Mouse (Mus musculus): Measurements from ENCODE around the gene Stk24. TPM values are rescaled to one million over a fixed set of nuclear protein-coding genes. Genes with fewer than 3 reads are reported as not detected.
"Not testable (repeated sequence)": the region's sequence is repeated elsewhere in the genome, so short reads cannot be mapped to it uniquely, and the experiment has no call there.

The Stk24 gene
- 54.1 and 57.7 TPM in 2 replicates for polyA plus RNA-seq (2015; fragmentation: Nextera tagmentation; extraction: Ambion mirVana)

DNA sequence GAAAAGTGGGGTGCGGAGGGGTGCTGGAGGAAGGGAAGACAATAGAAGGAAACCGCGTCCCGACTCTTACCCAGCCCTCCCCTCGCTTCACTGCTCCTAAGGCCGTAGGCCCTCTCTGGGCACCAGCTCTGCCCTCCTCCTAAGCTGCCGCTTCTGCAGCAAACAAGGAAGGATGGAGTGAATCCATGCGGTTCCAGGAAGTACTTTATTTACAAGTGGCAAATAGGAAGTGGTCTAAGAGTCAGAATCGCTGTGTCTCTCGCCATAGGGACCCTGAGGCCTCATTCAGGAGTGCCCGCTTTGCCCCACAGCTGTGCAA is at the start of gene Stk24:
Gene Stk24, minus strand, starts transcription at position 185 of the 319 bp plus-strand sequence.
- no peak for DNase-seq (ENCODE audit: low spot score)

DNA sequence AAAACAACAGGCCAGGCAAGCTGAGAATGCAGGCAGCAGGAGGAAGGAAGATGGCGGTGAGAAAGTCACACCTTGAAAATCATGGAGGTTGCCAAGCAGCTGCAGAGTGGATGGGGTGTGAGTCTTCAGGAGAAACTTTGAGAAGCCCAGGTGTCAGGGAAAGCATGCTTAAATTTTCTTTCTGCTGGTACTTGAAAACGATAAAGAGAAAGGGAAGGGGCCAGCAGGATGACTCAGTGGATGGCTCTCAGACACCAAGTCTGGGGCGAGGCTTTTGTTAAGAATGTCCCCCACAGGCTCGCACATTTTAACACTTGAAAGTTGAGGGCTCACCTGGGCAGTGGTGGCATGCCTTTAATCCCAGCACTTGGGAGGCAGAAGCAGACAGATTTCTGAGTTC is 48.3 kb upstream of the Stk24 start:
- no peak for DNase-seq (ENCODE audit: low spot score)

DNA sequence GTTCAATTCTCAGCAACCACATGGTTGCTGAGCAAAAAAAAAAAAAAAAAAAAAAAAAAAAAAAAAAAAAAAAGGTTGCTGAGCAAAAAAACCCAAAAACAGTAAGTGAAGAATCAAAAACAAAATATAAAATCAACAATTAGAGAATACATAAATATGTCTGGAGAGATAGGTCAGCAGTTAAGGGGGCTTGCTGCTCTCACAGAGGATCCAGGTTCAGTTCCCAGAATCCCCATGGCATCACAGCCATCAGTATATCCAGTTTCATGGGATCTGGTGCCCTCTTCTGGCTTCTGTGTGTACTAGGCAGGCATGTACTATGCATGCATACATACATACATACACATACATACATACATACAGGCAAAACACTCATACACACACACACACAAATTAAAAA is 46.9 kb upstream of the Stk24 start:
- DNase-seq (ENCODE audit: low spot score), result peak; percentile 40

DNA sequence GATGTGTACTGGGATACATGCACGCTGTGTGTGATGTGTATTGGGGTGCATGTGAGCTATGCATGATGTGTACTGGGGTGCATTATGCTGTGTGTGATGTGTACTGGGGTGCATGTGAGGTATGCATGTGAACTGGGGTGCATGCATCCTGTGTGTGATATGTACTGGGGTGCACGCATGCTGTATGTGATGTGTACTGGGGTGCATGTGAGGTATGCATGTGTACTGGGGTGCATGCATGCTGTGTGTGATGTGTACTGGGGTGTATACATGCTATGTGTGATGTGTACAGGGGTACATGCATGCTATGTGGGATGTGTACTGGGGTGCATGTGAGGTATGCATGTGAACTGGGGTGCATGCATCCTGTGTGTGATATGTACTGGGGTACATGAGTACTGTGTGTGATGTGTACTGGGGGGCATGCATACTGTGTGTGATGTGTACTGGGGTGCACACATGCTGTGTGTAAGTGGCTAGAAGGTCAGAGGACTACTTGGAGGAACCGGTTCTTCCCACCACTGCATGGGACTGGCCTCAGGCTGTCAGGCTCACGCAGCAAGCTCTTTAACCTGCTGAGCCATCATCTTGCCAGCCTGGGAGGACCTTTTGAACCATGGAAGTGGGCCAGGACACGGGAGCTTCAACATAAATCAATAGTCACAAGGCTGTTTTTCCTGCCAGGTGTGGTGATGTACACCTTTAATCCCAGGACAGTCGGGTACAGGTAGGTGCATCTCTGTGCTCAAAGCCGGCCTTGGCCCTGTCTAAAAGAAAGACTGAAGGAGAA is 45.4 kb upstream of the Stk24 start:
- DNase-seq (ENCODE audit: low spot score), result no peak

DNA sequence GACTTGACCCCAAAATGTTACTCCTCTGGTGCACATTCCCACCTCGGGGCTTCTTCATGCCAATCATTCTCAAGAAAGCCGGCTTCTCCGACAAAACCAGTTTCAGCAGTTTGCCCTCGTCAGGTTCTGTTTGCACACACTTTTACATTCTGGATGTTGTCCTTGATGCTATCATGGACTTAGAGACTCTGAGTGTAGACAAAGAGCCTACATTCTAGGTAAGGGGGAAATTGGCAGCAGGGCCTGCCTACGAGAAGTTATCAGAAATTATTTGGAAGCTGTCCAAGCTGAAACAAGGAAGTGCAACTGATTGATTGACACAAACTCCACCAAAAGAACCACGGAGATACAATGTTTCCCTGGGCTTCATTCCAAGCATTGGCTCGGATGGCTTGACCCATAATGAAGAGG is 43.5 kb upstream of the Stk24 start:
- DNase-seq (ENCODE audit: low spot score), result no peak

DNA sequence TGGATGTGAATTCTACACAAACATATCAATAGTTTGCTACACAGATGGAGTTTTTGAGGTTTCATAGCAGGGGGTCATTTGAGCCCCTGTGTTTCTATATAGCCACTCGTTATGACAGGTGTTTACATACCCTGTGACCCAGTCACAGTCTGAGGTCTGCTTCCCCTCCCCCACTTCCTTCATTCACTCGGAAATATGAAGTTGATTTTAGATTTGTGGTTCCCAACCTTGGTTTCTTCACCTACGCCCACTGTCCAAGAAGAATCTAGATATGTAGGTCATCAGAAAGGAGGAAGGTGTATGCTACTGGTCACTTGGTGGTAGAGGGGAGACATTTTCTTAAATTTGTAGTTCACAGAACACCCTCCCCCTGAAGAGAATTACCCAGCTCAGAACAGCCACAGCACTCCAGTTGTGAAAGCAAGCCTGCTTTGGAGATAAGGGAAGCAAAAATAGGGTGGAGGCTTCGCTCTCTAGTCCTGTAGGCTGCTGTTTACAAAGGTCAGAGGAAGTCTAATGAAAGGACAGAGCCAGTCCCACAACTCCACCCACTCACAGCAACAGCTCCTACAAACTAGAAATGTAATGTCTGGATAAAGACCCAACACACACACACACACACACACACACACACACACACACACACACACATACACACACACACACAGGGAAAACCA is 43.0 kb upstream of the Stk24 start:
- DNase-seq (ENCODE audit: low spot score), result peak; percentile 31

DNA sequence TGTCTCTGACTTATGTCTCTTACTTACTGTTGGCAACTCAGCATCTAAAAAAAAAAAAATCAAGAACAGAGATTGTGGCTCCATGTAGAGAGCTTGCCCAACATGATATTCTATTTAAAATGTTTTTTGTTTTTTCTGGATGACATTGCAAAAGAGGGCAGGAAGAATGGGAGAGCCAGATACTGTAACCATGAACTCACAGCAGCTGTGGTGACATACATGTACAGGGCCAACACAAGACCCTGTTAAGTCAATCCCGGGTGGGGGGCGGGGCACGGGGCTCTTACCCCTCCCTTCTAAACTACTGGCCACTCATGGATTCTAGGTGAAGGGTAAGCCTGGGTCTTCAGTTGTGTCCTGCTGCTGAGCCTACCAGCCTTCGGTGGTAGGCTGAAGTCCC is 42.2 kb upstream of the Stk24 start:
- no peak for DNase-seq (ENCODE audit: low spot score)

DNA sequence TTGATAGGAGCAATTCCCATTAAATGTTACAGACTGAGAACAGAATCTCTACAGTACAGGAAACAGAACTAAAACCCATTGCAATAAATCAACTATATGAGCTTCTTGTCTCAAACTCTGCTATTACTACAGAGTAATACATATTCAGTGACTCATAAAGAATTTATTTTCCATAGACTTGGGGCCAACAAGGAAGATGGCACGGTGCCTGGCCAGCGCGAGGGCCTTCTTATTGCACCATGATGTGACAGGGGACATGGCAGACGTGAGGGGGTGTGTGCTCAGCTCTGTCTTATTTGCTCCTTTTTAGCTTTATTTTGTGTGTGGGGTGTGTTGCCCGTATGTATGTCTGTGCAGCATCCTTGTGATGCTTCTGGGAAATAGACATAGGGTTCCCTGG is 37.8 kb upstream of the Stk24 start:
- DNase-seq (ENCODE audit: low spot score), result no peak

DNA sequence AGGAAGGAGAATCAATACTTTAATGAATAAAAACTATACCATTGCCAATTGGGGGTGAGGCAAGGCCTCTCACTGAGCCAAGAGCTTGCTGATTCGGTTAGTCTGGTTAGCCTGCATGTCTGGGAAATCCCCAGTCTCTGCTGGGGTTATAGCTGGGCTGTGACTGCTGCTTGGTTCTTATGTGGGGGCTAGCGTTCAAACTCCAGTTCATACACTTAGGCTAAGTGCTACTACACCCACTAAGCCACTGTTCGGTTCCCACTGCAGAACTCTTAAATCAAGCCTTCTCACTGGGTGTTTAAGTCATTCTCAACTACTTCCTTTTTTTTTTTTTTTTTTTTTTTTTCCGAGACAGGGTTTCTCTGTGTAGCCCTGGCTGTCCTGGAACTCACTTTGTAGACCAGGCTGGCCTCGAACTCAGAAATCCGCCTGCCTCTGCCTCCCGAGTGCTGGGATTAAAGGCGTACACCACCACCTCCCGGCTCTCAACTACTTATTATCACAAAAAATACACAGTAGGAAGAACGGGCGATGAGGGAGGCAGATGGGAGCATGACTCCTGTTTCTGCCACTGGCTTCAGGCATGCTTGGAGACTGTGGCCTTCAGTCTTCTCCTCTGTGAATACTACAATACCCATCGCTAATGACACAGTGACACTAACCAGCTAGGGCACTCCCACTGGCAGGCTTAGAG is 37.0 kb upstream of the Stk24 start:
- no peak for DNase-seq (ENCODE audit: low spot score)

DNA sequence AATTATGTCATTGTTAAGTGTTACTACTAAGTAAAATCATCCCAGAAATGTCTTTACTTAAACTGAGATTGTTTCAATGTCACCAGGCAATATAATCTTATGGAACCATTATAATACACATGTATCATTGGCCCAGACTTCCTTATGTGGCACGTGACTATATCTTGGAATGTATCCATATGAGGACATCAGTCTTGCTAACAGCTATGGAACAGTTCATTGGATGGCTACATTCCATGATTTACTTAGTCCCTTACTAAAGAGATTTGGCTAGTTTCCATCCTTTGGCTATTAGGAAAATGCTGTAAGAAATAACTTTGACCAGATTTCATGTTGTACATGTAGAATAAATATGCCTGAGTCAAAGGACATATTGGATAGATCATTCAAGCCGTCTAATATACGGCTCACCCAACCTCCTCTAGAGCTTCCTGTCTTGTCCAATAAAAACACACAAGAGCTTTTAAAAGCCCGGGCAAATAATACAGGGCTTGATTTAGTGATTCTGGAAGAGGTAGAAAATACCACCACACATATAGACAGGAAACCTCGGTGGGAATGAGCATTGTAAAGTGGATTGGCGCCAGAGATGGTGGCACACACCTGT is 34.9 kb upstream of the Stk24 start:
- no peak for DNase-seq (ENCODE audit: low spot score)

DNA sequence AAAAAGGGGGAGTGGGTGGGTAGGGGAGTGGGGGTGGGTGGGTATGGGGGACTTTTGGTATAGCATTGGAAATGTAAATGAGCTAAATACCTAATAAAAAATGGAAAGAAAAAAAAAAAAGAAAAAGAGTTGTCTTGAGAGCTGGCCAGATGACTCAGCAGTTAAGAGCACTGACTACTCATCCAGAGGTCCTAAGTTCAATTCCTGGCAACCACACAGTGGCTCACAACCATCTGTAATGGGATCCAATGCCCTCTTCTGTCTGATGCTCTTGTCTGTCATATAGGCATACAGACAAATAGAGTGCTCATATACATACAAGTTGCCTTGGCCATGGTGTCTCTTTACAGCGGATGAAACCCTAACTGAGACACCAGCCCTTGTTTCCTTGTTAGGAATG is 33.9 kb upstream of the Stk24 start:
- DNase-seq (ENCODE audit: low spot score), result not testable (repeated sequence)

DNA sequence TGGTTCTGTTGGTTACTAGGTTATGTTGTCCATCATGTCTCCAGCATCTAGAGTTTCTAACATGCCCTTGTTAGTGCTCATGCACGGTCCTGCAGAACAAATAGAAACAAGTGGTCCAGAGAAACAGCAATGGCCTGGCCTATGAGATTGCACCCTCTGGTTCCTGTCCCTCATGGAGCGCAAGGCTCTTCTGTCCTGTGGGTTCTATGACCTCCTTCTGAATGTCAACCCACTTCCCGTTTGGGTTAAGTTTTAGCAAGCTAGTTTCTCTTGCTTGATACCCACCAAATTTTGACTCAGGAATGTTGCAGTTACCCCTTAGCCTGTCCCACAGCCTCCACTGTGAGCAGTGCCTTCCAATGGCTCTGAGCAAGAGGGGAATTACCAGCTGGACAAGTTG is 29.1 kb upstream of the Stk24 start:
- DNase-seq (ENCODE audit: low spot score), result no peak

DNA sequence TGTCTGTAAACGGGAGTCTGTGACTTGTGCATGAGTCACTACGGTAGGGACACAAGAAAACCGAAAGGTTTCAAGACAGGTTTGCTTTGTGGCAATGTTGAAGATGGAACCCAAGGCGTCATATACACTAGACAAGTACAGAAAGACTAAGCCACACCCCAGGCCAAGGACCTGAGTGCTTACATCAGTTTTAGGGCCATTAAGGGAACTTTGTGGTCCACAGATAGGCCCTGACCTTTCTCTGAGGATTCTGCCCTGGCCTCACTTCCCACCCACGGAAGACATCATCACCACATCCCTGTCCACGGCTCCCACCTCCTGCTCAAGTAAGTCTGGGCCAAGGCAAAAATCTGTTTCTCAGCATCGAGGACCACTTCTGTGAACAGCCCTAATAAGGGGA is 27.1 kb upstream of the Stk24 start:
- no peak for DNase-seq (ENCODE audit: low spot score)

DNA sequence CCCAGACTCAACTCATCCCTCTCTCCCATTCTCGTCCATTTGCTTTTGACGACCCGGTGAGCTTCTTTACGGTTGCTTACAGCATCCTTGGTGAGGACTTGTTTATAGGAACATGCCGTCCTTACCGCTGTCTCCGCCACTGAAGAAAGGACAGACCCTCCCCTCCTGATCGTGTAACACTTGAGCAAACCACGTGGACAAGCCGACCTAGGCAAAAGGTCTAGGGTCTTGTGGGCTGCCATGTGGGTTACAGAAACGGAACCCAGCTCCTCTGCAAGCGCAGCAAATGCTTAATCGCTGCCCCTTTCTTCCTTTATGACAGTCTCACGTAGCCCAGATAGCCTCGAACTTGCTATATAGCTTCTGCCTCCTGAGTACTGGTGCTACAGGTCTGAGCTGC is 25.7 kb upstream of the Stk24 start:
- DNase-seq (ENCODE audit: low spot score), result peak; percentile 41

DNA sequence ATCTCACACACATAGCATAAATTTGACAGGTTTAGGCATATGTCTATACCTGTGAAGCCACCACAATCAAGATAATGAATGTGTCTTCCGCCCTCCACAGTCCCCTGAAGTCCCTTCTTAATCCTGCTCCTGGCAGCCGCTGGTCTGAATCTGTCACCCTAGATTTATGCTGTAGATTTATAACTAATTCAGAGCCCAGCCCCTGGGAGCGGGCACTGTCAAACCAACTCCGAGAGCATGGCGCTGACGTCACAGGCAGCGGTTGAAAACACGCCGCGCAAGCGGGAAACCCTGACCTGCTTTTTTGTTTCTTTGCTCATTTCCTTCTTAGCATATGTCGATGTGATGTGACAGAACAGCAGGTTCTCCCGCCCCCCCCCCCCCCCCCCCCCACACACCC is 25.3 kb upstream of the Stk24 start:
- DNase-seq (ENCODE audit: low spot score), result peak; percentile 68

DNA sequence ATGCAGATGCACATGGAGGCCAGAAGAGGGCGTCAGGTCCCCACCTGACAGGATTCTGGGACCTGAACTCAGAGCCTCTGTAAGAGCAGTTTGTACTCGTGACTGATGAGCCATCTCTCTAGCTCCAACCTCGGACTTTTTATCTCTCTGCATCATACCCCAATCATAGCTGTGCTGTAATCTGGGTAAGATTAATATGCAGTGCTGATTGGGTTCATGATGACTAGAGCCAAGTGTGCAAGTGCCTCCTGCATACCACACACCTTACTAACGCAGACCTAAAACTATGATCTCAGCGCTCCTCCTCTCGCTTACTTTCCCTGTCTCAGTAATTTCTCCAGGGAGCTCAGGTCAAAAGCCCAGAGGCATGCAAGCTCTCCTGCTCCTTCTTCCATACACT is 19.9 kb upstream of the Stk24 start:
- no peak for DNase-seq (ENCODE audit: low spot score)

DNA sequence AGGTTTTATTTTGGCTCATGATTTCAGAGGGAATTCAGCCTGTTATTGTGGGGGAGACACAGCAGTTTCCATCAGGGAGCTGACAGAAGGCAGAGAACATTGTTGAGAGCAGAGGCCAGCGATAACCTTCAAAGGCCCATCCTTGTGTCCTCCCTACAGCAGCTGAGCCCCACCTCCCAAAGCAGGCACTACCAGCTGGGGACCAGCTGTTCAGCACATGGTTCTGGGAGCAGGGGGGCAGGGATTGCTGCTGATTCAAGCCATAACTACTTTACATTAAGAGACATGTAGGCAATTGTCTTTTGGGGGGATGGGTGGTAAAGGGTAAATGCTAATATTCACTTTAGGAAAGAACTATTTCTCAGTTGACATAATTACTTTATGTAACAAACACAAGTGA is 17.7 kb upstream of the Stk24 start:
- DNase-seq (ENCODE audit: low spot score), result no peak

DNA sequence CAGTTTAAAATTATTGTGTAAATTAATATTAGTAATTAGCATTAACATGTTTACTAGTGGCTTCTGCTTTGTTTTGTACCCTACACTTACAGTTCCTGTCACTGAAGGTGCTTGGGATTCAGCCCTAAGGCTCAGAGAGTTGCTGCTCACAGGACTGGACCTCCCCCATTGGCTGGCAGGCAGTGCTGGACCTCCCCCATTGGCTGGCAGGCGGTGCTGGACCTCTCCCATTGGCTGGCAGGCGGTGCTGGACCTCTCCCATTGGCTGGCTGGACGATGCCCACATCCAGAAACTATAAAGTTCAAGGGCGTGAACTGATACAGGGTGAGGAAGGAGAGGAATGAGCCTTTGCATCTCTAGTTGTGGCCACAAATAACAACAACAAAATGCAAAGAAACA is 15.3 kb upstream of the Stk24 start:
- DNase-seq (ENCODE audit: low spot score), result no peak

DNA sequence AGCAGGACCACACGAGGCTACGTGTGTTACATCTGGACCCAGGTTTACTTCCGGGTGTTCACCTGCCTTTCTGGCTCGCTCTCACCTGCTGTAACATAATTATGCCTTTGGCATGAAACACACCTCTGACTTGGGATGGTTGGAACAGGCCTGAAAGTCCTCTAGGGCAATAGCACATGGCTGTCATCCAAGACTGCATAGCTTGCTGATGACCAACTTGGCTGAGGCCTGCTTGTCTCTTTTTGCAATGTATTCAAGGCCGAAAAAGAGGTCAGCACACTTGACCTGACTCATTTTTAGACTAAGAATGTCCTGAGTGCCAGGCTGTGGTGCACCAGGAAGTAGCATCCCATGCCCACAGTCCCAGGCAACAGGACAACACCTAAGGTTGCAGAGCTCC is 12.1 kb upstream of the Stk24 start:
- no peak for DNase-seq (ENCODE audit: low spot score)

DNA sequence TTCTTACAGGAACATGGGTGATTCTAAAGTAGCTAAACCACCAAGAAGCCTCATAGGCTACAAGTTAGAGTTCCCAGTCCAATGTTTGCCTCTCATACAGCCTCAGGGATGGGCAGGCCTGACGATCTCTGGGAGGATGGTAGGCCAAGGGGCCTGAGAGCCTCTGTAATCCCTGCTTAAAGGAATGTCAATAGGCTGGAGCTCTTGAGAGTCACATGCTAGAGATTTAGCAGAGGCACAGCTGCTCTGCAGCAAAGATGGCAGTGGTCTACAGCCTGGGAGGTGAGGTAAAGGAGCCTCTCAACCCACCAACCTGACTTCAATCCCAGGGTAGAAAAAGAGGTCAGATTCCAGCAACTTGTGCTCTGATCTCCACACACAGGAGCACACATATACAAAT is 7.9 kb upstream of the Stk24 start:
- no peak for DNase-seq (ENCODE audit: low spot score)

DNA sequence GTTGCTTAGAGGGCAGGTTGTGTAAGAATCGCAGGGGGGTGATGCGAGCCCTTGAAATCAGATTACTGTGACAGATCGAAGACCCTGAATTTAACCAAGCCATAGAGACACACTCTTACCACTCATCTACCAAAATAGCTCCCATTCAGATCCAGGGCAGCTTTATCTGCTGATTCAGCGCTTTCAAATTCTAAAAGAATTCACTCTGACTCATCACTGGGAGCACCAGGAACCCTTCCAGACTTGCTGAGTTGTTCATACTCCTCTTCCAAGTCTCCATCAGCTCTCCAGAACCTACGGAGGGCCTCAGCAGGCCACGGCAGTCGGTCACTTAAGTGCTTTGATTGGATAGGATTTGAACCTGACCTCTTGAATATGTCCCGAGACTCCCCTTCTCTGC is 5.6 kb upstream of the Stk24 start:
- no peak for DNase-seq (ENCODE audit: low spot score)

DNA sequence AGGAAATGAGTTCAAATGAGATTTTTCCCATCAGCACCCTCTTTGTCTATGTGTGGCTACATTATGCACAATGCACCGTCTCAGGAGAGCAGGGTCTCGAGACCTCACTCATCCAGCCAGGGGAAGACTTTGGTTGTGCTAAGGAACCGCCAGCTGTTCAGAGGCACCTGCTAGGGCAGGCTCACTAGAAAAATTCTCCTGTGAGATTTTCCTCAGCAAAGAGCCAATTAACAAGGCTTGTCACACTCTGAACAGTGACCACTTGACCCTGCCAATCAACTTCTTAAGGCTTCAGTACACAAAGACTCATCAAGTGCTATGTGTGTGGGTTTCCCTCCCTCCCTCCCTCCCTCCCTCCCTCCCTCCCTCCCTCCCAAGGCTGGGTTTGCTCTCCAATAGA is 4.0 kb upstream of the Stk24 start:
- DNase-seq (ENCODE audit: low spot score), result no peak
